Comparison of ENCODE assay signal across 11 mouse cellular contexts in the genomic region with DNA sequence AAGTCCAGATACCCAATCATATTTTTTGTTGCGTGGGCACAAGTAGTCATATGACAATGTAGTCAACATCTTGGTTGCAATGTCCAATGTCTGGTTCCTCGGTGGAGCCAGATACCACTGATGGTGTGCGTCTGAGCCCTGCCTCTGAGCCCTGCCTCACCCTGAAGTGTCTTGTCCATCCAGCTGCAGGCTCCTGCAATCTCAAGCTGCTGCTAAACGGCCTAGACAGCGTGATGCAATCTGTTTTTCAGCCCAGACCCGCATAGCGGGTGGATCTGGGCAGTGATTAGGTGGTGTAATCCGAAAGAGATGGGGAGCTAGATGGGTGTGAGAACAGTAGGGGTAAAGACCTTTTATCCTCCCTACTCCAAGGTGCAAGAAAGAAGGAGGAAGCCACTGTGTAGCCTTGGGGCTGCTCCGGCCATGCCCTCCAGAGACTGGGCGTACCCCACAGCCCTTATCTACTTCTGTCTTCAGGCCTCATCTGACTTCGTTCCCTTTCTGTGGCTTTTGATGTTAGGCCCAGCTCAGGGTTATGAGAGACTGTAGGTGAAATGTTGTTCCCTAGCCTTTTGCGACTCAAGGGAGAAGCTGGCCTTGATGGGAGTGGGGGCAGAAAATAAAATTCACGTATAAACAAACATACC.
DNase-seq lines count a peak whose midpoint lies in the region; ATAC-seq and TF ChIP-seq lines count a peak whose summit lies in the region.
"Had no signal": no experiment of that assay in that cellular context is flagged by ENCODE, and none has a peak within 500 bp of the region (broad histone marks: within the 10 kb centered on the region; RNA-seq: fewer than 3 reads in every experiment).

No protein-coding gene starts in this region.

- H3K4me3 ChIP-seq in forebrain, embryonic 10.5 days = no peak overlapping the region
- H3K4me3 ChIP-seq in forebrain, embryonic 15.5 days = no peak overlapping the region
- H3K4me3 ChIP-seq in stomach, embryonic 15.5 days (replicated peaks) = no peak overlapping the region
- H3K4me3 ChIP-seq in stomach, postnatal 0 days (ENCODE audit: low read depth, low read length) = no peak overlapping the region
- H3K4me3 ChIP-seq in limb, embryonic 12.5 days (replicated peaks) = no peak overlapping the region
- H3K4me3 ChIP-seq in kidney, embryonic 16.5 days (ENCODE audit: low read length) = no peak overlapping the region
- H3K4me3 ChIP-seq: limb, embryonic 15.5 days had no signal

- peaks cover 25% of the 10 kb centered on the region for H3K36me3 ChIP-seq in forebrain, embryonic 10.5 days (replicated peaks)
- H3K36me3 ChIP-seq in forebrain, embryonic 15.5 days = no peaks in the 10 kb centered on the region
- peaks cover 10% of the 10 kb centered on the region; the same call in 1 of the 2 replicates for H3K36me3 ChIP-seq in stomach, embryonic 15.5 days
- H3K36me3 ChIP-seq in stomach, postnatal 0 days (ENCODE audit: control insufficient read depth, insufficient read depth, low read length) = no peaks in the 10 kb centered on the region
- peaks cover 34% of the 10 kb centered on the region; the same call in 1 of the 2 replicates for H3K36me3 ChIP-seq in limb, embryonic 12.5 days
- no peaks in the 10 kb centered on the region for H3K36me3 ChIP-seq in kidney, embryonic 16.5 days (ENCODE audit: insufficient read depth, low read length)
- H3K36me3 ChIP-seq: limb, embryonic 15.5 days had no signal

- ATAC-seq in forebrain, embryonic 15.5 days (replicated peaks) = no peak
- ATAC-seq in stomach, embryonic 15.5 days (ENCODE audit: insufficient read depth, low FRiP score, low read depth) = peak; percentile 32; the same call in 1 of the 2 replicates
- no peak for ATAC-seq in stomach, postnatal 0 days (ENCODE audit: low FRiP score, low TSS enrichment)
- no peak for ATAC-seq in limb, embryonic 12.5 days (ENCODE audit: insufficient number of reproducible peaks, insufficient read depth, low FRiP score, low TSS enrichment, low read depth)
- no peak for ATAC-seq in activated CD4-positive, CD25-positive, alpha-beta regulatory T cell, adult 4 months
- no peak for ATAC-seq in kidney, embryonic 16.5 days (ENCODE audit: low FRiP score, low TSS enrichment)

- no peak for TF ChIP-seq EP300 in stomach, postnatal 0 days (optimal IDR thresholded peaks at IDR 0.05)

- H3K9me3 ChIP-seq in forebrain, embryonic 10.5 days = no peaks in the 10 kb centered on the region
- no peaks in the 10 kb centered on the region for H3K9me3 ChIP-seq in forebrain, embryonic 15.5 days
- H3K9me3 ChIP-seq in stomach, embryonic 15.5 days = no peaks in the 10 kb centered on the region
- no peaks in the 10 kb centered on the region for H3K9me3 ChIP-seq in stomach, postnatal 0 days (ENCODE audit: control insufficient read depth, low read length)
- no peaks in the 10 kb centered on the region for H3K9me3 ChIP-seq in limb, embryonic 12.5 days
- H3K9me3 ChIP-seq in kidney, embryonic 16.5 days (ENCODE audit: low read length) = no peaks in the 10 kb centered on the region
- H3K9me3 ChIP-seq: limb, embryonic 15.5 days had no signal

- no peak for TF ChIP-seq CTCF in stomach, postnatal 0 days (IDR thresholded peaks at IDR 0.05; ENCODE audit: low read depth)

- H3K27ac ChIP-seq in forebrain, embryonic 10.5 days = peak overlapping the region; percentile 27
- no peak overlapping the region for H3K27ac ChIP-seq in forebrain, embryonic 15.5 days (replicated peaks)
- H3K27ac ChIP-seq in stomach, embryonic 15.5 days = no peak overlapping the region
- no peak overlapping the region for H3K27ac ChIP-seq in stomach, postnatal 0 days (replicated peaks)
- peak overlapping the region; percentile 64; the same call in 1 of the 2 replicates for H3K27ac ChIP-seq in limb, embryonic 12.5 days
- no peak overlapping the region for H3K27ac ChIP-seq in kidney, embryonic 16.5 days (ENCODE audit: low read length)
- H3K27ac ChIP-seq: limb, embryonic 15.5 days had no signal

- H3K4me1 ChIP-seq in forebrain, embryonic 10.5 days = peaks cover 86% of the 10 kb centered on the region
- peaks cover 21% of the 10 kb centered on the region for H3K4me1 ChIP-seq in forebrain, embryonic 15.5 days
- peaks cover 34% of the 10 kb centered on the region for H3K4me1 ChIP-seq in stomach, embryonic 15.5 days
- peaks cover 6% of the 10 kb centered on the region for H3K4me1 ChIP-seq in stomach, postnatal 0 days (replicated peaks; ENCODE audit: control insufficient read depth, insufficient read depth)
- H3K4me1 ChIP-seq in limb, embryonic 12.5 days (replicated peaks) = peaks cover 97% of the 10 kb centered on the region
- peaks cover 56% of the 10 kb centered on the region for H3K4me1 ChIP-seq in kidney, embryonic 16.5 days (ENCODE audit: insufficient read depth, low read length)

- H3K9ac ChIP-seq in forebrain, embryonic 15.5 days (replicated peaks) = no peak overlapping the region
- H3K9ac ChIP-seq in stomach, embryonic 15.5 days = no peak overlapping the region
- H3K9ac ChIP-seq in stomach, postnatal 0 days (ENCODE audit: low read length) = no peak overlapping the region
- H3K9ac ChIP-seq in limb, embryonic 12.5 days (replicated peaks) = no peak overlapping the region
- H3K9ac ChIP-seq in kidney, embryonic 16.5 days (replicated peaks; ENCODE audit: low read length) = no peak overlapping the region
- H3K9ac ChIP-seq: limb, embryonic 15.5 days had no signal

- H3K4me2 ChIP-seq in forebrain, embryonic 15.5 days (replicated peaks) = no peak overlapping the region
- H3K4me2 ChIP-seq in stomach, embryonic 15.5 days = no peak overlapping the region
- H3K4me2 ChIP-seq in stomach, postnatal 0 days (replicated peaks; ENCODE audit: low read depth) = no peak overlapping the region
- H3K4me2 ChIP-seq in limb, embryonic 12.5 days = no peak overlapping the region
- no peak overlapping the region for H3K4me2 ChIP-seq in kidney, embryonic 16.5 days (replicated peaks; ENCODE audit: low read depth, low read length)
- H3K4me2 ChIP-seq: limb, embryonic 15.5 days had no signal

- DNase-seq in forebrain, embryonic 10.5 days (ENCODE audit: extremely low spot score, low spot score) = no peak
- no peak for DNase-seq in stomach, postnatal 0 days (ENCODE audit: low spot score)
- no peak for DNase-seq in cerebellum, adult 9-10 months
- DNase-seq: kidney, adult 18-20 months; thymus, postnatal 4 days had no signal

- WGBS in forebrain, embryonic 10.5 days = 82% methylated on average over 13 of the region's 13 CpGs
- 78% methylated on average over 13 of the region's 13 CpGs for WGBS in forebrain, embryonic 15.5 days
- 61% methylated on average over 13 of the region's 13 CpGs for WGBS in stomach, embryonic 15.5 days
- 70% methylated on average over 13 of the region's 13 CpGs for WGBS in stomach, postnatal 0 days
- WGBS in limb, embryonic 12.5 days = 74% methylated on average over 13 of the region's 13 CpGs
- WGBS in kidney, embryonic 16.5 days = 74% methylated on average over 13 of the region's 13 CpGs

- no peaks in the 10 kb centered on the region for H3K27me3 ChIP-seq in forebrain, embryonic 10.5 days (ENCODE audit: poor library complexity, severe bottlenecking)
- H3K27me3 ChIP-seq in forebrain, embryonic 15.5 days = no peaks in the 10 kb centered on the region
- no peaks in the 10 kb centered on the region for H3K27me3 ChIP-seq in stomach, embryonic 15.5 days (replicated peaks)
- H3K27me3 ChIP-seq in stomach, postnatal 0 days (ENCODE audit: control insufficient read depth, insufficient read depth, low read length) = no peaks in the 10 kb centered on the region
- no peaks in the 10 kb centered on the region; the same call in 1 of the 2 replicates for H3K27me3 ChIP-seq in limb, embryonic 12.5 days
- no peaks in the 10 kb centered on the region for H3K27me3 ChIP-seq in kidney, embryonic 16.5 days (ENCODE audit: insufficient read depth, low read length)
- H3K27me3 ChIP-seq: limb, embryonic 15.5 days had no signal

Comparison
In these comparisons a context has a peak if more than half of its experiments do, and no peak if none do; other contexts are left out.
1. H3K27ac ChIP-seq: peak in forebrain, embryonic 10.5 days (single experiment) and limb, embryonic 12.5 days (single experiment); none in forebrain, embryonic 15.5 days (single experiment), stomach, embryonic 15.5 days (single experiment), stomach, postnatal 0 days (single experiment) and kidney, embryonic 16.5 days (single experiment).